Mouse (Mus musculus) c-Kit-positive CD71-negative TER-119-negative erythroid progenitor cells, embryonic 14.5 days (primary cell): ENCODE results near the gene Gm33543.

Experiments
- DNase-seq: peaks from one replicate; pipeline ENCODE4 v3.0.0-alpha.2; 2013; ENCODE audit warnings: low read depth

The Gm33543 gene

GRCm38 (mm10) chr10:95777701-95778320 is 64.9 kb downstream of the Gm33543 start:
- DNase-seq, result no peak

DNA sequence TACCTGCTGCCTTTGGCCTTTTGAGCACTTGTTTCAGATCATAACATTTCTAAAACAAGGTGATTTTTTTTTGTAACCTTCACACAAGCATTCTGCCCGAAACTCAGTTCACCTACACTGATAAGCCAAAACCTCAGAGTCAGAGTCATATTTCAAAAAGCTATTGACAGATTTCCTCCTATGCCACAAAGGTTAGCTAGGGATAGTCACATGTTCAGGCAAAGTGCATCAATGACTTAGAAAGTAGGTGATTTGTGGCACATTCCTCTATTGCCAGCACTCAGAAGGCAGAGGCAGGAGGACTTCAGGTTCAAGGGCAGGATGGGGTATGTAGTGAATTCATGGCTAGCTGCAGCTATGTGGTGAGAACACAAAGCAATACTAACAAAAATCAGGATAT is 65.7 kb downstream of the Gm33543 start:
- no peak for DNase-seq

- DNase-seq, result no peak
Observed at GRCm38 (mm10) chr10:95774856-95775255, 67.9 kb downstream of the Gm33543 start.

- no peak for DNase-seq
Observed at GRCm38 (mm10) chr10:95774001-95774628, 68.6 kb downstream of the Gm33543 start.
